Mouse (Mus musculus) small intestine, adult 2 months (tissue): ENCODE results near the gene Zc2hc1b. TPM values are rescaled to one million over a fixed set of nuclear protein-coding genes. Genes with fewer than 3 reads are reported as not detected.

ENCODE experiments used
- H3K27ac ChIP-seq: fragments of 200-500 bp; 2 replicates; pipeline ENCODE4 v1.5.1; 2012; ENCODE audit warnings: low read depth, low read length, control low read depth, inconsistent platforms; ENCODE audit not compliant: insufficient read depth
- H3K27me3 ChIP-seq: fragments of 200-500 bp; 2 replicates; pipeline ENCODE4 v1.6.1; 2012; ENCODE audit warnings: mild to moderate bottlenecking, moderate library complexity, low read length, inconsistent platforms; ENCODE audit not compliant: control insufficient read depth, insufficient read depth
- H3K36me3 ChIP-seq: fragments of 200-500 bp; 2 replicates; pipeline ENCODE4 v1.6.1; 2012; ENCODE audit warnings: mild to moderate bottlenecking, low read length, control low read depth, inconsistent platforms; ENCODE audit not compliant: control insufficient read depth, insufficient read depth
- H3K4me1 ChIP-seq: fragments of 200-500 bp; 2 replicates; pipeline ENCODE4 v1.6.1; 2012; ENCODE audit warnings: low read length, inconsistent platforms, mixed read lengths; ENCODE audit not compliant: control insufficient read depth, insufficient read depth, insufficient read length
- H3K4me3 ChIP-seq: fragments of 200-500 bp; 2 replicates; pipeline ENCODE4 v1.5.1; 2012; ENCODE audit warnings: low read depth, mild to moderate bottlenecking, control low read depth, inconsistent platforms, low read length, moderate library complexity
- CTCF ChIP-seq: fragments of 200-500 bp; IDR thresholded peaks from 2 replicates; pipeline ENCODE4 v1.5.1; 2012; ENCODE audit warnings: low read depth, mild to moderate bottlenecking, control low read depth, inconsistent platforms, low read length, moderate library complexity, mixed read lengths; ENCODE audit not compliant: insufficient replicate concordance, insufficient read length; ENCODE audit errors: extremely low read depth
- POLR2A ChIP-seq: fragments of 200-500 bp; IDR thresholded peaks from 2 replicates; pipeline ENCODE4 v1.6.1; 2012; ENCODE audit warnings: low read depth, mild to moderate bottlenecking, control low read depth, inconsistent platforms, low read length, moderate library complexity
- WGBS: fragments of 180-500 bp; shearing (Covaris S2); methylation state at CpG from one replicate; pipeline ENCODE4 v1.1.7; 2018; 5-methylcytosine and 5-hydroxymethylcytosine counted together
- polyA plus RNA-seq: library from polyadenylated mRNA; depleted of rRNA; stranded (reverse); fragments of >200 nt; gene quantifications from 2 replicates; pipeline ENCODE4 v1.2.3, GENCODE M21; 2012

Zc2hc1b gene
- polyA plus RNA-seq, 1 experiment: not detected

DNA sequence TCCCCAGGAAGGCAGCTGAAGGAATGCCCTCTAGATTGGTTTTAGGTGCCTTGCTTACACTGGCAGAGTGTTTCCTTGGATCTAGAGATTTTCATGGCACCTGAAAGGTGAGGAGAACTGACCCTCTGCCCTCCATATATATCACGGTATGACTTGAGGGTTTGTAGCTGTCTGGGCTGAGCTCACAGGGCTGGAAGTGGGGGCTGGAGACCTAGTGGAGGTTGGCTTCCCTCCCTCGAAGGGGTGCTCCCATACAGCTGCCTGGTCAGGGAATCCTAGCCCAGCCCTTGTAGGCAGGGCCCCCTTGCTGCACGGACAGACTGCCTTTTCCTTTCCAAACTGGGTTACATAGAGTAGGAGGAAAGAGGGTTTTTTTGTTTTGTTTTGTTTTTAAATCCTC lies 65.0 kb downstream of the Zc2hc1b start:
- WGBS: 53% methylated on average over 3 of the region's 3 CpGs
- TF ChIP-seq CTCF (no peak), POLR2A (no peak)
- no peaks in the 10 kb centered on the region for H3K36me3 ChIP-seq
- no peaks in the 10 kb centered on the region for H3K4me1 ChIP-seq
- no peak overlapping the region for H3K27ac ChIP-seq
- no peak overlapping the region for H3K4me3 ChIP-seq
- H3K27me3 ChIP-seq: no peaks in the 10 kb centered on the region

DNA sequence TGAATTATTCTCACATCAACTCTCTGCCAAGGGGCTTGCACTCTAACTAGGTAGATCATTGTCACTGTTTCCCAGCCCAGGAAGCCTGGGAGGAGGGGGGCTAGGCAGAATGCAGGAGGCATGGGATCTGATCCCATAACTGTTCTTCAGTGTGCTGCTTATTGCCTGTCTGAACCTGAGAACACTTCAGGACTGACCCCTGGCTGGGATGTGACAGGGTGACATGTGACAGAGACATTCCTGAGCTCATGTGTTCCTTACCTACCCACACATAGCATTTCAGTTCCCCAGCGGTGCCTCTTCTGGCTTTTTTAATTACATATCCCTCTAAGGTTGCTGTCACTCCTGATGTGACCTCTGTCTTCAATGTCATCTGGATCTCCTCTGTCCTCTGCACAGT lies 68.0 kb downstream of the Zc2hc1b start:
- TF ChIP-seq POLR2A (no peak), CTCF (no peak)
- Histone ChIP-seq H3K4me1 (no peaks in the 10 kb centered on the region), H3K36me3 (no peaks in the 10 kb centered on the region), H3K4me3 (no peak overlapping the region), H3K27me3 (no peaks in the 10 kb centered on the region), H3K27ac (no peak overlapping the region)
- WGBS: 96% methylated on average over 1 of the region's 1 CpGs

DNA sequence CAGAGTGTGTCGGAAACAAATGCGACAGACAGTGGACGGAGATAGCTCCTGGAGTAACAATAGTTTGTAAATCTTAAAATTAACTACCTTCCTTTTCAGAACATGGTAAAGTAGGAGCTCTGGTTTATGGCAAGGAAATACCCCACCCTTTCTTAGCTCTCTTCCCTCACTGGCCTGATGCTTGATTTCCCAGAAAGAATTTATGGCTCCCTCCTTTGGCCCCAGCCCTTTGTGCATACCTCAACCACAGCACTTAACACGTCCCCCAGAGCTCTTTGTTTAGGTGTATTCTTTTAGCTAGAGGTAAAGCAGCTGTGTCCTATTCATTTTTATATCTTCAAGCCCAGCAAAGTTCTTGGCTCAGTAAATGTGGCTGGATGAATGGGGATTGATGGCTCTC lies 69.0 kb downstream of the Zc2hc1b start:
- TF ChIP-seq CTCF: no peak
- TF ChIP-seq POLR2A: no peak
- H3K4me3 ChIP-seq: no peak overlapping the region
- H3K4me1 ChIP-seq: no peaks in the 10 kb centered on the region
- 74% methylated on average over 4 of the region's 4 CpGs for WGBS
- no peaks in the 10 kb centered on the region for H3K27me3 ChIP-seq
- no peak overlapping the region for H3K27ac ChIP-seq
- no peaks in the 10 kb centered on the region for H3K36me3 ChIP-seq

DNA sequence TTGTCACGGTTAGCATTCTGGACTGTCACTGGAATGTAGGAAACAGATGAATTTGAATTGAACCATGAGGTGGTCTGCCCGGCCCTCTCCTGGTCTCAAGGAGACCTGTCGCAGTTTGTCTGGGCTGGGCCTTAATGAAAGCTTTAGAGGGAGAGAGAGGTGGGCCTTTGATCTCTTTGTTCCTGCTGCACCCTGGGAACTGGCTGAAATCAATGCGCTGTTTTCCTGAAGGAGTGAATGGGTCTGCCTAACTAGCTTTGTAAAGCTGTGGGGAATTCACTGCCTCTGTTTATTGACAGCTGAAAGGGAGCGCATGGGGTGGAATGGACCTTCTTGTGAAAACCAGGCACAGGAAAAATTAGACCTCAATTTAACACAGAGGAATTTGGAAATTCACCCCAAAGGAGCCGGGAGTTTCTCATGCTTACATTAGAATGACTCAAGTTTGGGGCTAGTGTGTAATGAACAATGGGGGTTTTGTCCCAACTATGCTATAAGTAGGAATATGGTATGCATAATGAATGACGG lies 69.7 kb downstream of the Zc2hc1b start:
- Histone ChIP-seq H3K27me3 (no peaks in the 10 kb centered on the region), H3K4me3 (no peak overlapping the region), H3K4me1 (no peaks in the 10 kb centered on the region), H3K36me3 (no peaks in the 10 kb centered on the region), H3K27ac (no peak overlapping the region)
- TF ChIP-seq POLR2A: no peak
- TF ChIP-seq CTCF: no peak
- WGBS: 76% methylated on average over 7 of the region's 7 CpGs

DNA sequence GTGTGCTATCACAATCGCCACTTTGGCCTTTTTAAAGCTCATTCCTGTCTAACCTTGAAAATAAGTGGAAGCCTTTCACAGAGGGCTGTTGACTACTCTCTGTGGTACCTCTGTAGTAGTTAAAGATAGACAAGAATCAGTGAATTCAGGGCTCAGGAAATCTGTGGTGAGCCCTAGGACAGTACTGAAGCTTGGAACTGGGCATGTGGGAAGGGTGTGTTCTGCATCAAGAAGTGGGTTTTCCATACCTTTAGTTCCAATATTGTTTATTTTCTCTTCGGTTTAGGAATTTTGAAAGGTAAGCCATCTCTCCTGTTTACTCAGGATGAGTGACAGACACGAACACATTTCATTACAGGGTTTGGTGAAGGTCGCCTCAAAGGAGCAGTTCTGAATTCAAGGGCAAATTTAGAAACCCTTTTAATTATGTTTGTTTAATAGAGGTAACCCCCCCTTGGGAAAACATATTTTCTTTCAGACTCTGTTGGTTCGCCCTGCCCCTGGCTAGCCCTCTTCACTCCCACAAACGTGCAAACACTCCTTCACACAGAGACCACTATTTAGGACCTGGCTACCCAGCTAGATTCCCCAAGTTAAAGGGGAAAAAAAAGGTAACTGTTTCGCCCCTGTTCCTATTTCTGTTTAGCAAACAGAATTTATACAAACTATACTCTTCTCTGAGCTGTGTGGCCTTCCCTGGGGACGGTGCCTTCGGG lies 70.8 kb downstream of the Zc2hc1b start:
- no peak overlapping the region for H3K4me3 ChIP-seq
- no peaks in the 10 kb centered on the region for H3K36me3 ChIP-seq
- no peak overlapping the region for H3K27ac ChIP-seq
- no peaks in the 10 kb centered on the region for H3K27me3 ChIP-seq
- TF ChIP-seq POLR2A (no peak), CTCF (no peak)
- WGBS: 79% methylated on average over 9 of the region's 9 CpGs
- H3K4me1 ChIP-seq: no peaks in the 10 kb centered on the region

DNA sequence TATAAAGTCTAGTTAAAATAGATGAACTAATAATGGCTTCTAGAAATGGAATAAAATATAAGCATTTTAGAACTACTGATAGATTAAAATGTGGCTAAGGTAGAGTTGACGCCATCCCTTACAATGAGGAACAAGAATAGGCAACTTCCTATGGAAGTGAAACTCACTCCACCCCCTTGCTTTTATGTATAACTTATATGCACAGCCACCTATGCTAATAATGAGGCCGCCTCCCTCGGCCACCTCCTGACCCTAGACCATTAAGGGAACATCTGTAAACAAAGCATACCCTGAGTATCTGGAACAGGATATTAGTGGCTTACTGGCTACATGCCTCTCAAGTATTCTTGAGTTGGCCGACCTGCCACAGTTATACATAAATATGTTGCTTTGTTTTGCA lies 74.0 kb downstream of the Zc2hc1b start:
- Histone ChIP-seq H3K4me3 (no peak overlapping the region), H3K36me3 (no peaks in the 10 kb centered on the region), H3K4me1 (no peaks in the 10 kb centered on the region), H3K27ac (no peak overlapping the region), H3K27me3 (no peaks in the 10 kb centered on the region)
- TF ChIP-seq POLR2A: no peak
- 68% methylated on average over 4 of the region's 4 CpGs for WGBS

DNA sequence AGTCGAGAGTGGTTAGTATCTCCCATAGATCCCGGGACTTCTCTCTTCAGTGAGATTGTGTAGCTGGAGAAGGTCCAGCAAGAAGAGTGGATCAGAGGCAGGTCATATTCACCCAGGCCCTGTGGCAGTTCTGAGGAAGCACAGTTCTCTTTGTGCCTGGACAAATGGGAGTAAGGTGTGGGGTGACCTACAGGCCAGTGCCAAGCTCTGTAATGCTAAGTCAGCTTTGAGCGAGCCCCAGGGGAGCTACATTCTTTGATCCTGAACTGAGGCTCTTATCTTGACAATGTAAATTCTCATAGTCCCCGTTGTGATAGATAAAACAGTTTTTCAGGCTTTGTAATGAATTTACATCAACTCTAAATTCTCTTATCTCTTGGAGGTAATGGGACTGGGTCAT lies 75.5 kb downstream of the Zc2hc1b start:
- no peak for TF ChIP-seq POLR2A
- no peak for TF ChIP-seq CTCF
- WGBS: 59% methylated on average over 4 of the region's 4 CpGs

More for the DNA sequence above, 75.5 kb downstream of the Zc2hc1b start:
- no peak overlapping the region for H3K4me3 ChIP-seq
- no peaks in the 10 kb centered on the region for H3K4me1 ChIP-seq
- no peak overlapping the region for H3K27ac ChIP-seq
- no peaks in the 10 kb centered on the region for H3K27me3 ChIP-seq
- no peaks in the 10 kb centered on the region for H3K36me3 ChIP-seq
